Mouse (Mus musculus): Measurements from ENCODE around the gene Polr1e. TPM values are rescaled to one million over a fixed set of nuclear protein-coding genes. Genes with fewer than 3 reads are reported as not detected.
"Not testable (repeated sequence)": the region's sequence is repeated elsewhere in the genome, so short reads cannot be mapped to it uniquely, and the experiment has no call there.

Polr1e gene
- polyA plus RNA-seq, 1 experiment from 2014 or later: 36.1 TPM

- Histone ChIP-seq H3K4me1 (no peaks in the 10 kb centered on the region), H3K36me3 (peaks cover 4% of the 10 kb centered on the region; the same call in 1 of the 2 replicates), H3K27ac (no peak overlapping the region), H3K27me3 (no peaks in the 10 kb centered on the region), H3K9me3 (no peaks in the 10 kb centered on the region), H3K9ac (no peak overlapping the region), H3K4me3 (no peak overlapping the region), H3K4me2 (no peak overlapping the region)
- ATAC-seq (ENCODE audit: insufficient number of reproducible peaks, low FRiP score, low TSS enrichment, low read depth): 0 out of 2 replicates have a peak, but pooled peaks have one; percentile 40
- WGBS: 77% methylated on average over 4 of the region's 4 CpGs
Measured at GRCm38 (mm10) chr4:45067742-45068141, 49.4 kb downstream of the Polr1e start.

- no peak for ATAC-seq (ENCODE audit: insufficient number of reproducible peaks, low FRiP score, low TSS enrichment, low read depth)
- H3K36me3 ChIP-seq: peaks cover 4% of the 10 kb centered on the region; the same call in 1 of the 2 replicates
- no peak overlapping the region for H3K4me3 ChIP-seq
- no peak overlapping the region for H3K27ac ChIP-seq
- H3K4me2 ChIP-seq: no peak overlapping the region
- H3K9me3 ChIP-seq: no peaks in the 10 kb centered on the region
- no peaks in the 10 kb centered on the region for H3K4me1 ChIP-seq
- H3K27me3 ChIP-seq: no peaks in the 10 kb centered on the region
- no peak overlapping the region for H3K9ac ChIP-seq
- 72% methylated on average over 15 of the region's 15 CpGs for WGBS
Measured at GRCm38 (mm10) chr4:45072261-45072973, 54.0 kb downstream of the Polr1e start.

GRCm38 (mm10) chr4:45073544-45073943, 55.2 kb downstream of the Polr1e start:
- no peaks in the 10 kb centered on the region for H3K27me3 ChIP-seq
- ATAC-seq (ENCODE audit: insufficient number of reproducible peaks, low FRiP score, low TSS enrichment, low read depth): no peak
- H3K9ac ChIP-seq: no peak overlapping the region
- peaks cover 5% of the 10 kb centered on the region; the same call in 1 of the 2 replicates for H3K36me3 ChIP-seq
- no peaks in the 10 kb centered on the region for H3K4me1 ChIP-seq
- no peak overlapping the region for H3K4me2 ChIP-seq
- no peak overlapping the region for H3K27ac ChIP-seq
- H3K4me3 ChIP-seq: no peak overlapping the region
- H3K9me3 ChIP-seq: no peaks in the 10 kb centered on the region
- 53% methylated on average over 6 of the region's 6 CpGs for WGBS

GRCm38 (mm10) chr4:45081041-45081440, 62.7 kb downstream of the Polr1e start:
- not testable (repeated sequence) for H3K9ac ChIP-seq; H3K27me3 ChIP-seq; H3K9me3 ChIP-seq; H3K36me3 ChIP-seq; H3K27ac ChIP-seq; H3K4me2 ChIP-seq; ATAC-seq (ENCODE audit: insufficient number of reproducible peaks, low FRiP score, low TSS enrichment, low read depth); H3K4me3 ChIP-seq
- H3K4me1 ChIP-seq: peaks cover 16% of the 10 kb centered on the region
- 88% methylated on average over 4 of the region's 4 CpGs for WGBS

- H3K36me3 ChIP-seq: 0 out of 2 replicates have a peak, but pooled peaks cover 5% of the 10 kb centered on the region
- H3K27ac ChIP-seq: peak overlapping the region; percentile 17; the same call in 1 of the 2 replicates
- H3K4me1 ChIP-seq: peaks cover 16% of the 10 kb centered on the region
- H3K4me2 ChIP-seq: peak overlapping the region; percentile 74
- no peaks in the 10 kb centered on the region for H3K27me3 ChIP-seq
- H3K9ac ChIP-seq: no peak overlapping the region
- WGBS: 74% methylated on average over 9 of the region's 9 CpGs
- ATAC-seq (ENCODE audit: insufficient number of reproducible peaks, low FRiP score, low TSS enrichment, low read depth): no peak
- no peaks in the 10 kb centered on the region for H3K9me3 ChIP-seq
- H3K4me3 ChIP-seq: peak overlapping the region; percentile 65
Measured at GRCm38 (mm10) chr4:45082951-45083350, 64.6 kb downstream of the Polr1e start.

GRCm38 (mm10) chr4:45083487-45083886, 65.1 kb downstream of the Polr1e start:
- Histone ChIP-seq H3K9ac (peak overlapping the region; percentile 73; the same call in 1 of the 2 replicates), H3K27ac (peak overlapping the region; percentile 17; the same call in 1 of the 2 replicates), H3K4me1 (peaks cover 16% of the 10 kb centered on the region), H3K36me3 (0 out of 2 replicates have a peak, but pooled peaks cover 5% of the 10 kb centered on the region), H3K4me3 (peak overlapping the region; percentile 65), H3K4me2 (peak overlapping the region; percentile 74), H3K9me3 (no peaks in the 10 kb centered on the region), H3K27me3 (no peaks in the 10 kb centered on the region)
- ATAC-seq (ENCODE audit: insufficient number of reproducible peaks, low FRiP score, low TSS enrichment, low read depth): no peak
- WGBS: under 1% methylated on average over 8 of the region's 8 CpGs

- H3K9me3 ChIP-seq: no peaks in the 10 kb centered on the region
- peak; percentile 91 for ATAC-seq (ENCODE audit: insufficient number of reproducible peaks, low FRiP score, low TSS enrichment, low read depth)
- peak within 1 kb of the TSS; percentile 73 for H3K9ac ChIP-seq
- H3K27me3 ChIP-seq: no peaks in the 10 kb centered on the region
- peaks cover 16% of the 10 kb centered on the region for H3K4me1 ChIP-seq
- peak within 1 kb of the TSS; percentile 65 for H3K4me3 ChIP-seq
- H3K4me2 ChIP-seq: peak within 1 kb of the TSS; percentile 74
- H3K36me3 ChIP-seq: no peaks in the 10 kb centered on the region
- under 1% methylated on average over 77 of the region's 77 CpGs for WGBS
- H3K27ac ChIP-seq: peak within 1 kb of the TSS; percentile 86
Measured at GRCm38 (mm10) chr4:45084021-45084894, 65.9 kb downstream of the Polr1e start, which contains the start of gene Fbxo10. Gene Fbxo10 (minus strand): TSS chr4:45084604.

- peaks cover 16% of the 10 kb centered on the region for H3K4me1 ChIP-seq
- peak overlapping the region; percentile 65 for H3K4me3 ChIP-seq
- ATAC-seq (ENCODE audit: insufficient number of reproducible peaks, low FRiP score, low TSS enrichment, low read depth): no peak
- no peaks in the 10 kb centered on the region for H3K9me3 ChIP-seq
- peak overlapping the region; percentile 74 for H3K4me2 ChIP-seq
- WGBS: 24% methylated on average over 8 of the region's 8 CpGs
- no peaks in the 10 kb centered on the region for H3K36me3 ChIP-seq
- H3K9ac ChIP-seq: peak overlapping the region; percentile 33; the same call in 1 of the 2 replicates
- no peaks in the 10 kb centered on the region for H3K27me3 ChIP-seq
- peak overlapping the region; percentile 86 for H3K27ac ChIP-seq
Measured at GRCm38 (mm10) chr4:45084895-45085290, 66.5 kb downstream of the Polr1e start.

Other genes with a start within 250 kb of the Polr1e start
- gene Grhpr, start 37.2 kb upstream of the Polr1e start, polyA plus RNA-seq (2015; fragmentation: Nextera tagmentation; extraction: Ambion mirVana): 62.2 and 65.4 TPM in 2 replicates
- gene Zbtb5, start 6.2 kb upstream of the Polr1e start, polyA plus RNA-seq (2015; fragmentation: Nextera tagmentation; extraction: Ambion mirVana): 21.7 and 22.8 TPM in 2 replicates
- 18.0 and 18.7 TPM in 2 replicates for gene Fbxo10, start 66.0 kb downstream of the Polr1e start, polyA plus RNA-seq (2015; fragmentation: Nextera tagmentation; extraction: Ambion mirVana)
- 210 and 217 TPM in 2 replicates for gene Tomm5, start 89.5 kb downstream of the Polr1e start, polyA plus RNA-seq (2015; fragmentation: Nextera tagmentation; extraction: Ambion mirVana)
- 3.4 and 3.6 TPM in 2 replicates for gene Frmpd1, start 166.3 kb downstream of the Polr1e start, polyA plus RNA-seq (2015; fragmentation: Nextera tagmentation; extraction: Ambion mirVana)

Data from limb, embryonic 15.5 days (tissue).